Mouse (Mus musculus) heart, adult 2 months (tissue): ENCODE data around the gene Alpl. TPM values are rescaled to one million over a fixed set of nuclear protein-coding genes. Genes with fewer than 3 reads are reported as not detected.

Experiments used
- DNase-seq, 2 experiments: peaks; one replicate each; pipeline ENCODE4 v3.0.0; 2021
- H3K27ac ChIP-seq: fragments of 200-600 bp; 2 replicates; pipeline ENCODE4 v1.8.1; 2022
- H3K27me3 ChIP-seq: fragments of 200-500 bp; 2 replicates; pipeline ENCODE4 v1.6.1; 2012; ENCODE audit warnings: mild to moderate bottlenecking, low read length, inconsistent platforms, mixed read lengths; ENCODE audit not compliant: control insufficient read depth, insufficient read depth
- H3K36me3 ChIP-seq: fragments of 200-500 bp; 2 replicates; pipeline ENCODE4 v1.6.1; 2012; ENCODE audit warnings: low read length, inconsistent platforms; ENCODE audit not compliant: control insufficient read depth, insufficient read depth
- H3K4me1 ChIP-seq: fragments of 200-500 bp; 2 replicates; pipeline ENCODE4 v1.6.1; 2011; ENCODE audit warnings: low read length; ENCODE audit not compliant: control insufficient read depth, insufficient read depth
- H3K4me3 ChIP-seq: fragments of 200-600 bp; 2 replicates; pipeline ENCODE4 v1.8.1; 2022
- H3K79me2 ChIP-seq: fragments of 200-500 bp; replicated peaks from 2 replicates; pipeline ENCODE4 v1.6.1; 2012; ENCODE audit warnings: mild to moderate bottlenecking, inconsistent platforms, low read length, moderate library complexity, mixed read lengths; ENCODE audit not compliant: control insufficient read depth, insufficient read depth
- H3K9ac ChIP-seq: fragments of 200-500 bp; 2 replicates; pipeline ENCODE4 v1.6.1; 2012; ENCODE audit warnings: low read depth, mild to moderate bottlenecking, control low read depth, inconsistent platforms, low read length, mixed read lengths
- CTCF ChIP-seq: fragments of 200-600 bp; IDR thresholded peaks from 2 replicates; pipeline ENCODE4 v1.8.1; 2022; ENCODE audit warnings: antibody characterized with exemption, mild to moderate bottlenecking, moderate library complexity
- EP300 ChIP-seq: fragments of 200-500 bp; IDR thresholded peaks from 2 replicates; pipeline ENCODE4 v1.6.1; 2011; ENCODE audit warnings: low read depth, low read length, control low read depth; ENCODE audit not compliant: insufficient read depth
- POLR2A ChIP-seq: fragments of 200-500 bp; IDR thresholded peaks from 2 replicates; pipeline ENCODE4 v1.6.1; 2011; ENCODE audit warnings: mild to moderate bottlenecking, low read depth, low read length, control low read depth; ENCODE audit not compliant: insufficient read depth
- WGBS: fragments of 180-500 bp; shearing (Covaris S2); methylation state at CpG from one replicate; pipeline ENCODE4 v1.1.7; 2018; 5-methylcytosine and 5-hydroxymethylcytosine counted together
- intact Hi-C: fragments of 180-260 bp; cut with DNase I; formaldehyde crosslinking; loops from one replicate; pipeline ENCODE4 v1.15.1; 2025
- polyA plus RNA-seq: library from polyadenylated mRNA; depleted of rRNA; stranded (reverse); fragments of >200 nt; gene quantifications from 2 replicates; pipeline ENCODE4 v1.2.3, GENCODE M21; 2012
- total RNA-seq, 2 experiments: library from RNA; stranded (reverse); gene quantifications; 2 replicates each; pipeline ENCODE4 v1.2.3; 2021

Alpl gene
- total and polyA plus RNA-seq, 3 experiments, result 33.2 to 64.8 (median 55.6) TPM

DNA sequence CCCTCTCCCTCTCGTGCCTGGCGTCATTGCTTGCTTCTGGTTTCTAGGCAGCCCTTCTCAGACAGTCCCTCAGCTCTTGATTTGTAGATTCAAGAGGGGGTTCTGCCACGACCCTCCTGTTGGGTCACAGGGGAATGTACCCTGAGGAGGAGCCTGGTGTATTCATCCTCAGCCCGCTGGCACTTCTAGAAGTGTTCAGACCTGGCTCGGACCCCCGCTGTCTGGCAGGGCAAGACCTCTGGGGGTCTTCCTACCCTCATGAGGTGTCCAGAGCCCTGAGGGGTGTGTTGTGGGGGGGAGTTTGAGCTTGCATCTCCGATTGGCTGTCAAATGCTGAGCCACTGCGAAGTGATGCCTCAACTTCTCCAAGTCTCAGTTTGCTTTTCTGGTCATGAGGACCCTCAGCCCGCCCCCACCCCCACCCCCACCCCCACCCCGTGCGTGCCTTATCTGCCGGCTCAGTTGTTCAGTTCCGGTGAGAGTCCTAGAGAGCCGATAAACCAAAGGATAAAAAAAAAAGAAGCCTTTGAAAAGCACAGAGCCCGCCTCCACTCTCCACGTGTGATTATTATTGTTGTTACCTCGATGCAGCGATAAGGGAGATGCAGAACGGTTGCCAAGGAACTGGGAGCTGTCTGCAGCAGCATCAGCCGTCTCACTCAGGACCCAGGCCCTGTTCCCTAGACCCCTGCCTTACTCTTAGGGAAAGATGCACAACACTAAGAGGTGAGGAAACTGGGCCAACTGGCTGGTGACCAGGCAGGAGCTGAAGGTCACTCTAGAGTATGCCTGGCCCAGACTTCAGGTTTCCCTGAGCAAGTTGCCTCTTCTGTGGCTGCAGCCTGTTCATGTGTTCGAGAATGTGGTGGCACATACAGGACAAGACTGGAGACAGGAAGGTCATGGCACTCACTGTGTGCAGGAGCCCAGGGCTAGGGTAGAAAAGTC lies 96.6 kb downstream of the Alpl start:
- intact Hi-C loops, result no loop called here
- TF ChIP-seq POLR2A (no peak), EP300 (no peak), CTCF (no peak)
- no peak overlapping the region for H3K27ac ChIP-seq
- no peak overlapping the region for H3K4me3 ChIP-seq
- no peak overlapping the region for H3K9ac ChIP-seq
- no peaks in the 10 kb centered on the region for H3K36me3 ChIP-seq
- WGBS, result 46% methylated on average over 21 of the region's 21 CpGs
- no peaks in the 10 kb centered on the region for H3K27me3 ChIP-seq
- H3K4me1 ChIP-seq, result no peaks in the 10 kb centered on the region
- no peak for DNase-seq
- H3K79me2 ChIP-seq, result no peaks in the 10 kb centered on the region

DNA sequence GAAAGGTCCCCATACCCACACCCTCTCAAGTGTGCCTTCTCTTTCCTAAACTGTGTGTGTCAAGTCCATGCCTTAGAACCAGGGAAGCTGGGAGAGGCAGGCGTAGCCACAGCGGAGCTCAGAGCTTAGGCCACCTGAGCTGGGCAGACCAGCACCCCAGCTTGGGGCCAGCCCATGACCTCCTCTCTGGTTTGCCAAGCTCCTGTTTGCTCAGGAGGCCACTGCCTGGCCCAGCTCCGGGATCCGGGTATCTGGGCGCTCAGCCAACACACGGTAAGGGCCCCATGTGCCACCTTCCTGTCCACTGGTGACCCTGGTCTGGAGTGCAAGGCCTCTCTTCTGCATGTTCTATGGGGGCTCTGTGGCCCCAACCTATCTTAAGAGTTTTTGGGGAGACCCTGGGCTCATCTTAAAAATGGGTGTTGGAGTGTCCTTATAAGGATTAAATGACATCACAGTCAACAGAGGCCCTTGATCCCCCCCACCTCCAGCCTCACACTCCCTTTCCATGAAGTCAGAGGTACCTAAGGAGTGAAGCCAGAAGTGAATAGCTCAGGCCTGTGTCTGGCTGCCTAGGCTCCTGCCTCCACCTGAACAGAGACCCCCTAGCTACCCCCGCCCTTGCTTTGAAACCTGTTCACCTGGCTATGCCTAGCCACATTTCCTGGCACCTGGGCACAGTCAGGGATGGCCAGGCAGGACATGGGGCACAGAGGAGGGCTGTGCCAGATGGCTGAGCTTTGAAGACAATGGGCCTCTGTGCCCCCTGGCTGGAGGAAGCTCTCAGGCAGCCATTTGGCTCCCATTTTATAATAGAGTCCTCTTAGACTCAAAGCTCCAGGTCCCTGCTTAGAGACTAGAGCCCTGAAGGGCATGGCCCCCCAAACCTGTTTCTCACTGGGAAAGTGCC lies 97.9 kb downstream of the Alpl start:
- DNase-seq, result peak in 1 of 2 experiments; percentile 21
- Histone ChIP-seq H3K4me1 (no peaks in the 10 kb centered on the region), H3K36me3 (no peaks in the 10 kb centered on the region), H3K9ac (no peak overlapping the region), H3K4me3 (no peak overlapping the region), H3K79me2 (no peaks in the 10 kb centered on the region), H3K27me3 (no peaks in the 10 kb centered on the region), H3K27ac (no peak overlapping the region)
- WGBS, result 54% methylated on average over 7 of the region's 7 CpGs
- TF ChIP-seq EP300 (no peak), CTCF (no peak), POLR2A (no peak)
- intact Hi-C loops, result no loop called here

DNA sequence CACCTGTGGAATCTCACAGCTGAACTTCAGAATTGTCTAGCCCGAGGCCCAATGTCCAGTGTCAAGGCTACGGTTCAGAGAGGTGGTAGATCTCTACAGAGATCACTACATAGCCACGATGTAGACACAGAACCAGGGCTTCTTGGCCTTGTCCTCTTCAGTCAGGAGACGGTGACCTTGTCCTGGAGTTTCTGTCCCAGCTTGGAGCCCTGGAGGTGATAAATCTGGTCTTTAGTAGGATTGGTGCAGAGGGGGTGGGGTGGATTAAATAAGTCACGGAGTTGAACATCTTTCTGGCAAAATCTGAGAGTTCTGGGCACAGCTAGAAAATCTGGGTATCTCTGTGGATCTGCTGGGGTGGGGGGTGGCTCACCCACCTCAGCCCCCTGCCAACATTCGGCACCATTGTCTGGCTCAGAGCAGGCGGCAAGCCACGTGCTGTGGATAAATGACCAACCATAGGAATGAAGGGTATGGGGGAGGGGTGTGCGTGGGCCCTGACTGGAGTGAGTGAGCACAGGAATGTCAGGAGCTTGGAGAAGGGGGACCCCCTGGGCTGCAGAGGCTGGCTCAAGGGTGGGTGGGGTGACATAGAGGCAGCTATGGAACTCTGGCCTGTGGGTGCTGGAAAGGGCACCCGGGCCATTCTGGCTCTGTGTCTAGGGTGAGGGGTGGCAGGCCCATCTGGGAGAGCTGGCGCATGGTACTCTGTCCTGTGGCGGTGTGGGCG lies 98.9 kb downstream of the Alpl start:
- Histone ChIP-seq H3K4me3 (no peak overlapping the region), H3K36me3 (no peaks in the 10 kb centered on the region), H3K79me2 (no peaks in the 10 kb centered on the region), H3K27me3 (no peaks in the 10 kb centered on the region), H3K4me1 (no peaks in the 10 kb centered on the region), H3K9ac (no peak overlapping the region), H3K27ac (no peak overlapping the region)
- intact Hi-C loops, result no loop called here
- WGBS, result 82% methylated on average over 13 of the region's 13 CpGs
- no peak for DNase-seq
- TF ChIP-seq EP300 (no peak), CTCF (no peak), POLR2A (no peak)

DNA sequence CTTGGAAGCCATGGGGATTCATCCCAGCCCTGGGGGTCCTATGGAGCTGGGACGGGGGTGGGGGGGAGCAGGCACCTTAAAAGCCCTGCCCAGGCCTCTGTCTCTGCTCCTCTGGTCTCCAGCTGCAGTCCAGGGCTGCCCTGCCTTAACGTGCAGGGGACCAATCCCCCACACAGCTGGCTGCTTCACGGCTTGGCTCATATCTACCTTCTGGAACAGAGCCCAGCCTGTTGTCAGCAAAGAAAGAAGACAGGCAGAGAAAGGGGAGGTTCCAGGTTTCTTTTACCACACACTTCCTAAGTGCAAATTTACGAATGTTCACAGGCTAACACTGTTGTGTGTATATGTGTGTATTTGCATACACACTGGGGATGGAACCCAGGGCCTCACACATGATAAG lies 100.3 kb downstream of the Alpl start:
- Histone ChIP-seq H3K4me3 (no peak overlapping the region), H3K4me1 (no peaks in the 10 kb centered on the region), H3K27ac (no peak overlapping the region), H3K9ac (no peak overlapping the region), H3K27me3 (no peaks in the 10 kb centered on the region), H3K36me3 (no peaks in the 10 kb centered on the region), H3K79me2 (no peaks in the 10 kb centered on the region)
- DNase-seq, result peak in 1 of 2 experiments; percentile 23
- 8% methylated on average over 4 of the region's 4 CpGs for WGBS
- intact Hi-C loops, result no loop called here
- TF ChIP-seq EP300 (no peak), CTCF (no peak), POLR2A (no peak)

DNA sequence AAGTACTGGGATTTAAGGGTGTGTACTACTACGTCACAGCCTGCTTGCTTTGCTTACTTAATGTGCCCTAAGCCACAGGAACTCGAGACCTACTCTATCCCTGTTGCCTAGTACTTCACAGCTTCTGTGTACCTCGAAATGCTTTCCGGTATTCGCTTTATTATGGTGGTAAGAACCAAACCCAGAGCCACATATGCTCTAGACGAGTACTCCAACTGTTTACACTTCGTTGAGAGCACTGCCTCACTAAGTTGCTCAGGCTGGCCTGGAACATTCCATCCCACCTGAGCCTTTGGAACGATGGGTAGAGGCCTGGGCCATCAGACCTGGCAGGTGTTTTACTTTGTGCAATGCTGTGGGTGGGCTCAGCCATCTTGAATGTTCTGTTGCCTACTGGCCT lies 100.9 kb downstream of the Alpl start:
- Histone ChIP-seq H3K36me3 (no peaks in the 10 kb centered on the region), H3K27ac (no peak overlapping the region), H3K27me3 (no peaks in the 10 kb centered on the region), H3K4me1 (no peaks in the 10 kb centered on the region), H3K4me3 (no peak overlapping the region), H3K9ac (no peak overlapping the region), H3K79me2 (no peaks in the 10 kb centered on the region)
- intact Hi-C loops, result no loop called here
- DNase-seq, result no peak
- 84% methylated on average over 8 of the region's 8 CpGs for WGBS
- no peak for TF ChIP-seq EP300
- no peak for TF ChIP-seq POLR2A
- TF ChIP-seq CTCF, result no peak
